Mouse (Mus musculus) layer of hippocampus, adult 11-12 months (tissue): ENCODE results near the gene Mtfp1.
A peak's percentile ranks its signal among the peaks of the same experiment; 100 is the strongest.
"Not testable (repeated sequence)": the region's sequence is repeated elsewhere in the genome, so short reads cannot be mapped to it uniquely, and the experiment has no call there.

Experiments used
- DNase-seq: peaks from one replicate; pipeline ENCODE4 v3.0.0; 2022; ENCODE audit warnings: low spot score

Mtfp1 gene

GRCm38 (mm10) chr11:4114541-4114940 lies 19.3 kb upstream of the Mtfp1 start:
- not testable (repeated sequence) for DNase-seq

- no peak for DNase-seq
Observed at GRCm38 (mm10) chr11:4113970-4114369, 18.7 kb upstream of the Mtfp1 start.

GRCm38 (mm10) chr11:4113496-4113895 lies 18.3 kb upstream of the Mtfp1 start:
- DNase-seq: no peak

- DNase-seq: no peak
Observed at GRCm38 (mm10) chr11:4112861-4113260, 17.6 kb upstream of the Mtfp1 start.

GRCm38 (mm10) chr11:4112033-4112432 lies 16.8 kb upstream of the Mtfp1 start:
- DNase-seq: no peak

- DNase-seq: no peak
Observed at GRCm38 (mm10) chr11:4108691-4109090, 13.4 kb upstream of the Mtfp1 start.

GRCm38 (mm10) chr11:4107901-4108300 lies 12.7 kb upstream of the Mtfp1 start:
- DNase-seq: not testable (repeated sequence)

GRCm38 (mm10) chr11:4105444-4105843 lies 10.2 kb upstream of the Mtfp1 start:
- DNase-seq: no peak

- DNase-seq: no peak
Observed at GRCm38 (mm10) chr11:4104989-4105388, 9.7 kb upstream of the Mtfp1 start.

- no peak for DNase-seq
Observed at GRCm38 (mm10) chr11:4103522-4103921, 8.3 kb upstream of the Mtfp1 start.

GRCm38 (mm10) chr11:4101851-4102250 lies 6.6 kb upstream of the Mtfp1 start:
- DNase-seq: no peak

- no peak for DNase-seq
Observed at GRCm38 (mm10) chr11:4099447-4099846, 4.2 kb upstream of the Mtfp1 start.

GRCm38 (mm10) chr11:4098816-4099215 lies 3.6 kb upstream of the Mtfp1 start:
- DNase-seq: no peak

- DNase-seq: no peak
Observed at GRCm38 (mm10) chr11:4098120-4098519, 2.9 kb upstream of the Mtfp1 start.

- no peak for DNase-seq
Observed at GRCm38 (mm10) chr11:4097091-4097621, 1.9 kb upstream of the Mtfp1 start.

GRCm38 (mm10) chr11:4096054-4096984 lies 1.1 kb upstream of the Mtfp1 start:
- DNase-seq: peak; percentile 99

GRCm38 (mm10) chr11:4094378-4095170 lies 671 bp downstream of the Mtfp1 start:
- peak; percentile 84 for DNase-seq

- DNase-seq: no peak
Observed at GRCm38 (mm10) chr11:4093459-4094377, 1.5 kb downstream of the Mtfp1 start.

GRCm38 (mm10) chr11:4087267-4087666 lies 8.0 kb downstream of the Mtfp1 start:
- DNase-seq: peak; percentile 62

GRCm38 (mm10) chr11:4086246-4086645 lies 9.0 kb downstream of the Mtfp1 start:
- no peak for DNase-seq

- DNase-seq: peak; percentile 83
Observed at GRCm38 (mm10) chr11:4083316-4084078, 11.7 kb downstream of the Mtfp1 start.
